Mouse (Mus musculus) MEL (cell line): ENCODE measurements at regions not wholly inside any gene's neighbourhood (a gene's known extent, or its start where the extent isn't known, plus 50 kb on each side); places are given as distances from the start of the nearest gene placed in this dataset.

Experiments used
- DNase-seq: peaks from one replicate; pipeline ENCODE4 v3.0.0; 2011; ENCODE audit warnings: low read depth, low spot score
- H3K27ac ChIP-seq: 2 replicates; pipeline ENCODE4 v1.5.1; 2012; ENCODE audit warnings: low read depth, mild to moderate bottlenecking, control low read depth, low read length, moderate library complexity; ENCODE audit not compliant: control insufficient read depth
- H3K27me3 ChIP-seq, 2 experiments: fragments of 150-350 bp in 1 of 2; sonication (generic) in 1 of 2; 2 replicates each; pipeline ENCODE4 v1.6.1; 2012; ENCODE audit warnings: low read length in 2 of 2, mild to moderate bottlenecking in 2 of 2, improper control_type of control experiment in 1 of 2, moderate library complexity in 1 of 2; ENCODE audit not compliant: insufficient read depth in 2 of 2, control insufficient read depth in 1 of 2
- H3K36me3 ChIP-seq, 2 experiments: 2 replicates each; pipeline ENCODE4 v1.6.1; 2012 to 2014; ENCODE audit warnings: low read length in 2 of 2, improper control_type of control experiment in 1 of 2, inconsistent platforms in 1 of 2, mild to moderate bottlenecking in 1 of 2; ENCODE audit not compliant: insufficient read depth in 2 of 2, control insufficient read depth in 1 of 2
- H3K4me1 ChIP-seq, 2 experiments: fragments of 150-350 bp in 1 of 2; sonication (generic) in 1 of 2; 2 replicates each; pipeline ENCODE4 v1.6.1; 2012; ENCODE audit warnings: low read length in 2 of 2, improper control_type of control experiment in 1 of 2, mild to moderate bottlenecking in 1 of 2; ENCODE audit not compliant: insufficient read depth in 2 of 2, control insufficient read depth in 1 of 2
- H3K4me3 ChIP-seq, 2 experiments: fragments of 150-350 bp in 1 of 2; sonication (generic) in 1 of 2; 2 replicates each; pipeline ENCODE4 v1.5.1; 2012; ENCODE audit warnings: low read depth in 2 of 2, low read length in 2 of 2, mild to moderate bottlenecking in 2 of 2, moderate library complexity in 2 of 2, control low read depth in 1 of 2, improper control_type of control experiment in 1 of 2; ENCODE audit not compliant: control insufficient read depth in 1 of 2, insufficient read depth in 1 of 2
- H3K79me2 ChIP-seq: 2 replicates; pipeline ENCODE4 v1.6.1; 2012; ENCODE audit warnings: mild to moderate bottlenecking, low read length, moderate library complexity; ENCODE audit not compliant: control insufficient read depth, poor library complexity, insufficient read depth
- H3K9ac ChIP-seq: 2 replicates; pipeline ENCODE4 v1.6.1; 2012; ENCODE audit warnings: low read depth, mild to moderate bottlenecking, control low read depth, low read length, moderate library complexity; ENCODE audit not compliant: control insufficient read depth, poor library complexity, severe bottlenecking
- H3K9me3 ChIP-seq: fragments of 150-350 bp; sonication (generic); replicated peaks from 2 replicates; pipeline ENCODE4 v1.6.1; 2012; ENCODE audit warnings: mild to moderate bottlenecking, low read length, improper control_type of control experiment, moderate library complexity; ENCODE audit not compliant: insufficient read depth
- BHLHE40 ChIP-seq: IDR thresholded peaks from 2 replicates; pipeline ENCODE4 v1.6.1; 2012; ENCODE audit warnings: low read depth, mild to moderate bottlenecking, inconsistent platforms, low read length, improper control_type of control experiment, borderline replicate concordance
- CHD2 ChIP-seq: IDR thresholded peaks from 2 replicates; pipeline ENCODE4 v1.6.1; 2011; ENCODE audit warnings: low read length, improper control_type of control experiment
- E2F4 ChIP-seq: IDR thresholded peaks from 2 replicates; pipeline ENCODE4 v1.6.1; 2011; ENCODE audit warnings: low read depth, low read length, improper control_type of control experiment, borderline replicate concordance
- ELF1 ChIP-seq: IDR thresholded peaks from 2 replicates; pipeline ENCODE4 v1.6.1; 2014; ENCODE audit warnings: low read depth, mild to moderate bottlenecking, inconsistent platforms, low read length, improper control_type of control experiment, moderate library complexity
- EP300 ChIP-seq, 2 experiments: IDR thresholded peaks; 2 replicates each; pipeline ENCODE4 v1.6.1; 2011; ENCODE audit warnings: improper control_type of control experiment in 2 of 2, low read length in 2 of 2, low read depth in 1 of 2, mild to moderate bottlenecking in 1 of 2
- KAT2A ChIP-seq: conservative IDR thresholded peaks from 2 replicates; pipeline ENCODE4 v1.6.1; 2012; ENCODE audit warnings: low read depth, low read length, improper control_type of control experiment, inconsistent platforms
- MYC ChIP-seq: IDR thresholded peaks from 2 replicates; pipeline ENCODE4 v1.6.1; 2011; ENCODE audit warnings: low read depth, mild to moderate bottlenecking, low read length, improper control_type of control experiment, moderate library complexity
- NRF1 ChIP-seq: IDR thresholded peaks from 2 replicates; pipeline ENCODE4 v1.6.1; 2014; ENCODE audit warnings: low read depth, mild to moderate bottlenecking, inconsistent platforms, low read length, improper control_type of control experiment, moderate library complexity; ENCODE audit not compliant: poor library complexity, insufficient read depth, severe bottlenecking
- POLR2A ChIP-seq, 2 experiments: IDR thresholded peaks; 2 replicates each; pipeline ENCODE4 v1.6.1; 2011 to 2012; ENCODE audit warnings: low read length in 2 of 2, mild to moderate bottlenecking in 2 of 2, control low read depth in 1 of 2, improper control_type of control experiment in 1 of 2, low read depth in 1 of 2, moderate library complexity in 1 of 2; ENCODE audit not compliant: control insufficient read depth in 1 of 2, insufficient read depth in 1 of 2, poor library complexity in 1 of 2
- POLR2AphosphoS2 ChIP-seq: IDR thresholded peaks from 2 replicates; pipeline ENCODE4 v1.6.1; 2011; ENCODE audit warnings: low read length, improper control_type of control experiment
- RAD21 ChIP-seq: IDR thresholded peaks from 2 replicates; pipeline ENCODE4 v1.6.1; 2011; ENCODE audit warnings: mild to moderate bottlenecking, low read depth, low read length, improper control_type of control experiment
- TAL1 ChIP-seq: IDR thresholded peaks from 2 replicates; pipeline ENCODE4 v1.6.1; 2012; ENCODE audit warnings: mild to moderate bottlenecking, inconsistent platforms, low read length, moderate library complexity, mixed read lengths
- TCF12 ChIP-seq: IDR thresholded peaks from 2 replicates; pipeline ENCODE4 v1.6.1; 2014; ENCODE audit warnings: low read depth, mild to moderate bottlenecking, inconsistent platforms, low read length, improper control_type of control experiment, moderate library complexity
- UBTF ChIP-seq: IDR thresholded peaks from 2 replicates; pipeline ENCODE4 v1.6.1; 2012; ENCODE audit warnings: low read depth, mild to moderate bottlenecking, inconsistent platforms, low read length, improper control_type of control experiment, moderate library complexity, borderline replicate concordance; ENCODE audit not compliant: insufficient read depth
- USF1 ChIP-seq: IDR thresholded peaks from 2 replicates; pipeline ENCODE4 v1.6.1; 2014; ENCODE audit warnings: low read depth, mild to moderate bottlenecking, inconsistent platforms, low read length, improper control_type of control experiment, moderate library complexity
- ZNF384 ChIP-seq: IDR thresholded peaks from 2 replicates; pipeline ENCODE4 v1.6.1; 2012; ENCODE audit warnings: low read depth, mild to moderate bottlenecking, inconsistent platforms, low read length, improper control_type of control experiment

DNA sequence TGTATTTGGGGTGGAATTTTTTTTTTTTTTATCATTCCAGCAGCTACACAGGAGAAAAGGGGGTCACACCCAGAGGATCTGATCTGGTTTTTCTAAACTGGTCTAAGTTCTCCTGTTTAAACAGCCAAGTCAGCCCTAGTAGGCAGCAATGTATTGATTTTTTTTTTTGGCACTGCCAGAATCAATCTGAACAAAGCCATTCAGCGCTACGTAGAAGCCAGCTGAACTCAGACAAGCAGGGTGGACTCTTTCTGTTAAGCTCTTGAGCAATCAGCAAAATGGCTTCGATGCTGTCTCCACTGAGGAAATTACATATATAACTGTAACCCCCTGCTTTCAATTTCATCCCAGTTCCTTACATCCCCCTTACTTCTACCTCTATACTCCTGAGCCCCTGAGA is 230.5 kb downstream of the Gm45692 start:
- no peaks in the 10 kb centered on the region for H3K36me3 ChIP-seq
- H3K79me2 ChIP-seq: no peaks in the 10 kb centered on the region
- H3K27me3 ChIP-seq: no peaks in the 10 kb centered on the region
- no peak overlapping the region for H3K4me3 ChIP-seq
- no peak overlapping the region for H3K9ac ChIP-seq
- DNase-seq: no peak
- no peak overlapping the region for H3K27ac ChIP-seq
- no peak for TF ChIP-seq POLR2A (IDR thresholded peaks at IDR 0.05; ENCODE audit: control insufficient read depth in 1 of 2, insufficient read depth in 1 of 2, low read depth in 1 of 2, low read length in 2 of 2, poor library complexity in 1 of 2)
- no peak for TF ChIP-seq RAD21
- TF ChIP-seq UBTF: no peak
- no peak for TF ChIP-seq MYC
- no peak for TF ChIP-seq KAT2A
- no peak for TF ChIP-seq NRF1
- TF ChIP-seq E2F4: no peak
- no peak for TF ChIP-seq USF1
- TF ChIP-seq TCF12: no peak
- no peak for TF ChIP-seq ZNF384
- TF ChIP-seq BHLHE40: no peak
- H3K9me3 ChIP-seq: no peaks in the 10 kb centered on the region
- H3K4me1 ChIP-seq: no peaks in the 10 kb centered on the region

DNA sequence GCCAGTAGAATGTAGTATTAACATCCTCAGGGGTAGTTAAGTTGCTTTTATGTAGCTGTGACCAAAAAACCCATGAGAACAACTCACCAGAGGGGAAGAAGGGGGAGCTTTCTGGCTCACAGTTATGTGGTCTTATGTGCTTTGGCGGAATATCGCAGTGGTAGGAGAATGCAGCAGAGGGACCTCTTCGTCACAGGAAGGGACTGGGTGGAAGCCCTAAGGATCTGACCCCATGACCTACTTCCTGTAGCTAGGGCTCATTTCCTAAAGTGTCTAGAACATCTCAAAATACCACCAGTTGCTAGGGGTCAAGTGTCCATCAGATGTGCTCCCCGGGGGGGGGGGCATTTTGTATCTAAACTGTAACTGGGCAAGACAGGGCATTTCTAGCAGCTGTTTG is 231.3 kb downstream of the Gm45692 start:
- no peaks in the 10 kb centered on the region for H3K9me3 ChIP-seq
- no peak for TF ChIP-seq BHLHE40
- TF ChIP-seq ELF1: no peak
- TF ChIP-seq CHD2: no peak
- no peak for TF ChIP-seq TAL1
- TF ChIP-seq KAT2A: no peak
- no peak for TF ChIP-seq POLR2A (IDR thresholded peaks at IDR 0.05; ENCODE audit: control insufficient read depth in 1 of 2, insufficient read depth in 1 of 2, low read depth in 1 of 2, low read length in 2 of 2, poor library complexity in 1 of 2)
- TF ChIP-seq POLR2AphosphoS2: no peak
- TF ChIP-seq NRF1: no peak
- no peak for TF ChIP-seq EP300 (IDR thresholded peaks at IDR 0.05; ENCODE audit: low read depth in 1 of 2, low read length in 2 of 2)
- H3K4me1 ChIP-seq: no peaks in the 10 kb centered on the region
- no peak overlapping the region for H3K27ac ChIP-seq
- H3K36me3 ChIP-seq: no peaks in the 10 kb centered on the region
- no peak for DNase-seq
- no peaks in the 10 kb centered on the region for H3K27me3 ChIP-seq
- no peak overlapping the region for H3K9ac ChIP-seq
- H3K4me3 ChIP-seq: no peak overlapping the region
- no peaks in the 10 kb centered on the region for H3K79me2 ChIP-seq
